In genomic region chr2:135769701-135770100, GRCm38 (mm10) we compare ENCODE assay signal across 31 mouse cellular contexts.
A peak's percentile ranks its signal among the peaks of the same experiment; 100 is the strongest.
DNase-seq lines count a peak whose midpoint lies in the region; ATAC-seq and TF ChIP-seq lines count a peak whose summit lies in the region.
"Had no signal": no experiment of that assay in that cellular context is flagged by ENCODE, and none has a peak within 500 bp of the region (broad histone marks: within the 10 kb centered on the region; RNA-seq: fewer than 3 reads in every experiment).

No protein-coding gene starts in this region.

- intact Hi-C loops in gastrocnemius, adult 2 months (cut with DNase I), result no loop called here

- no peak for ATAC-seq in limb, embryonic 12.5 days (ENCODE audit: insufficient number of reproducible peaks, insufficient read depth, low FRiP score, low TSS enrichment, low read depth)
- ATAC-seq in limb, embryonic 14.5 days (ENCODE audit: low FRiP score, low read depth), result no peak
- ATAC-seq: forebrain, embryonic 16.5 days; hindbrain, embryonic 16.5 days; intestine, embryonic 15.5 days; lung, postnatal 0 days; midbrain, embryonic 13.5 days had no signal

- no peak for TF ChIP-seq CTCF in gastrocnemius, adult 2 months (IDR thresholded peaks at IDR 0.05)

- no peak for DNase-seq in gastrocnemius, adult 2 months
- no peak for DNase-seq in gastrocnemius, adult 18-20 months (ENCODE audit: low spot score)
- DNase-seq in limb, embryonic 10.5 days (ENCODE audit: low spot score), result no peak
- peak; percentile 12 for DNase-seq in limb, embryonic 14.5 days (ENCODE audit: low spot score)
- no peak for DNase-seq in layer of hippocampus, postnatal 10 days (ENCODE audit: low spot score in 2 of 2)
- no peak for DNase-seq in cerebellum, postnatal 10 days
- DNase-seq: adrenal gland, postnatal 14 days; cerebellum, adult 11-12 months; cerebellum, postnatal 14 days; gastrocnemius, postnatal 10 days; kidney, adult 8-10 months; kidney, postnatal 36 days; layer of hippocampus, postnatal 36 days; left cerebral cortex, postnatal 4 days; liver, embryonic 13.5 days; lung, adult 18-20 months; lung, postnatal 4 days; retina, postnatal 1 day; right cerebral cortex, postnatal 25 days; thymus, postnatal 14 days had no signal

- no peak overlapping the region for H3K9ac ChIP-seq in limb, embryonic 12.5 days (replicated peaks)
- H3K9ac ChIP-seq in limb, embryonic 14.5 days (ENCODE audit: low read depth, low read length, severe bottlenecking), result no peak overlapping the region
- H3K9ac ChIP-seq: heart, embryonic 15.5 days; intestine, embryonic 15.5 days; liver, embryonic 13.5 days; midbrain, embryonic 13.5 days; neural tube, embryonic 15.5 days had no signal

- H3K9me3 ChIP-seq in limb, embryonic 12.5 days, result no peaks in the 10 kb centered on the region
- no peaks in the 10 kb centered on the region for H3K9me3 ChIP-seq in limb, embryonic 10.5 days (replicated peaks)
- H3K9me3 ChIP-seq in limb, embryonic 14.5 days (ENCODE audit: control insufficient read depth, low read length), result no peaks in the 10 kb centered on the region
- H3K9me3 ChIP-seq: heart, embryonic 15.5 days; intestine, embryonic 15.5 days; liver, embryonic 13.5 days; megakaryocyte, embryonic 14.5 days; midbrain, embryonic 13.5 days; neural tube, embryonic 15.5 days had no signal

- no peaks in the 10 kb centered on the region for H3K36me3 ChIP-seq in limb, embryonic 12.5 days
- H3K36me3 ChIP-seq in limb, embryonic 10.5 days, result no peaks in the 10 kb centered on the region
- H3K36me3 ChIP-seq in limb, embryonic 14.5 days (ENCODE audit: control insufficient read depth, insufficient read depth, low read length), result no peaks in the 10 kb centered on the region
- H3K36me3 ChIP-seq: heart, embryonic 15.5 days; intestine, embryonic 15.5 days; liver, embryonic 13.5 days; midbrain, embryonic 13.5 days; neural tube, embryonic 15.5 days had no signal

- peaks cover 48% of the 10 kb centered on the region for H3K4me1 ChIP-seq in limb, embryonic 12.5 days (replicated peaks)
- peaks cover 41% of the 10 kb centered on the region for H3K4me1 ChIP-seq in limb, embryonic 10.5 days
- peaks cover 41% of the 10 kb centered on the region for H3K4me1 ChIP-seq in limb, embryonic 14.5 days (ENCODE audit: control insufficient read depth, insufficient read depth, low read length)
- H3K4me1 ChIP-seq: liver, embryonic 13.5 days had no signal

- no peak for TF ChIP-seq POLR2A in limb, embryonic 14.5 days (IDR thresholded peaks at IDR 0.05; ENCODE audit: borderline replicate concordance, extremely low read depth, insufficient read depth, insufficient read length)

- no peak overlapping the region for H3K4me2 ChIP-seq in limb, embryonic 12.5 days
- H3K4me2 ChIP-seq in limb, embryonic 14.5 days (replicated peaks; ENCODE audit: low read depth, low read length, severe bottlenecking), result peak overlapping the region; percentile 9; the same call in 1 of the 2 replicates
- H3K4me2 ChIP-seq: heart, embryonic 15.5 days; intestine, embryonic 15.5 days; liver, embryonic 13.5 days; midbrain, embryonic 13.5 days; neural tube, embryonic 15.5 days had no signal

- no peaks in the 10 kb centered on the region for H3K27me3 ChIP-seq in limb, embryonic 12.5 days
- no peaks in the 10 kb centered on the region for H3K27me3 ChIP-seq in limb, embryonic 10.5 days (ENCODE audit: low read depth, poor library complexity, severe bottlenecking)
- H3K27me3 ChIP-seq in limb, embryonic 14.5 days (ENCODE audit: control insufficient read depth, insufficient read depth, low read length), result no peaks in the 10 kb centered on the region
- H3K27me3 ChIP-seq: CH12.LX; heart, embryonic 15.5 days; intestine, embryonic 15.5 days; liver, embryonic 13.5 days; megakaryocyte, embryonic 14.5 days; midbrain, embryonic 13.5 days; neural tube, embryonic 15.5 days had no signal

- 57% methylated on average over 8 of the region's 8 CpGs for WGBS in limb, embryonic 12.5 days
- WGBS in limb, embryonic 10.5 days, result 84% methylated on average over 8 of the region's 8 CpGs
- 37% methylated on average over 8 of the region's 8 CpGs for WGBS in limb, embryonic 14.5 days

- peak overlapping the region; percentile 57 for H3K27ac ChIP-seq in gastrocnemius, adult 2 months
- H3K27ac ChIP-seq in limb, embryonic 12.5 days, result 0 out of 2 replicates have a peak overlapping the region, but pooled peaks have one; percentile 4
- H3K27ac ChIP-seq in limb, embryonic 10.5 days, result no peak overlapping the region
- no peak overlapping the region for H3K27ac ChIP-seq in limb, embryonic 14.5 days (replicated peaks; ENCODE audit: low read depth, low read length)
- H3K27ac ChIP-seq: heart, embryonic 15.5 days; intestine, embryonic 15.5 days; liver, embryonic 13.5 days; midbrain, embryonic 13.5 days; neural tube, embryonic 15.5 days had no signal

- H3K4me3 ChIP-seq in gastrocnemius, adult 2 months, result peak overlapping the region; percentile 16
- no peak overlapping the region for H3K4me3 ChIP-seq in limb, embryonic 12.5 days (replicated peaks)
- H3K4me3 ChIP-seq in limb, embryonic 10.5 days, result no peak overlapping the region
- H3K4me3 ChIP-seq in limb, embryonic 14.5 days (replicated peaks; ENCODE audit: low read length), result no peak overlapping the region
- H3K4me3 ChIP-seq: erythroblast, embryonic 14.5 days; heart, embryonic 15.5 days; intestine, embryonic 15.5 days; liver, embryonic 13.5 days; megakaryocyte, embryonic 14.5 days; midbrain, embryonic 13.5 days; neural tube, embryonic 15.5 days had no signal

Comparison
In these comparisons a context has a peak if more than half of its experiments do, and no peak if none do; other contexts are left out.
1. H3K27ac ChIP-seq: peak in gastrocnemius, adult 2 months (single experiment) and limb, embryonic 12.5 days (single experiment); none in limb, embryonic 10.5 days (single experiment) and limb, embryonic 14.5 days (single experiment).